Mouse (Mus musculus): ENCODE data around the gene Pigu.

GRCm38 (mm10) chr2:155248718-155249117, 108.5 kb downstream of the Pigu start:
- TF ChIP-seq CTCF (IDR thresholded peaks at IDR 0.05; ENCODE audit: low read depth) (peak; percentile 39), EP300 (IDR thresholded peaks at IDR 0.05; ENCODE audit: low read depth) (no peak)

Data from liver, postnatal 0 days (tissue).